Mouse (Mus musculus) G1E (cell line): Measurements from ENCODE around the gene Serpina3b. TPM values are rescaled to one million over a fixed set of nuclear protein-coding genes. Genes with fewer than 3 reads are reported as not detected.

Experiments
- ATAC-seq: 2 replicates; pipeline ENCODE4 v1.8.0; 2016; ENCODE audit warnings: mild to moderate bottlenecking; ENCODE audit not compliant: insufficient number of reproducible peaks, poor library complexity, low FRiP score, severe bottlenecking; ENCODE audit errors: extremely low read depth
- DNase-seq: peaks from one replicate; pipeline ENCODE4 v3.0.0; 2012; ENCODE audit warnings: low spot score
- H3K27me3 ChIP-seq: 2 replicates; pipeline ENCODE4 v1.6.1; 2012; ENCODE audit warnings: mild to moderate bottlenecking, low read length, inconsistent platforms; ENCODE audit not compliant: insufficient read depth
- H3K36me3 ChIP-seq: replicated peaks from 2 replicates; pipeline ENCODE3; 2012; ENCODE audit warnings: mild to moderate bottlenecking, inconsistent platforms
- H3K4me1 ChIP-seq: 2 replicates; pipeline ENCODE4 v1.6.1; 2012; ENCODE audit warnings: low read depth, low read length, inconsistent platforms, mixed read lengths; ENCODE audit not compliant: insufficient read depth
- H3K4me3 ChIP-seq: 2 replicates; pipeline ENCODE4 v1.5.1; 2012; ENCODE audit warnings: low read depth, mild to moderate bottlenecking, inconsistent platforms, low read length, moderate library complexity, mixed read lengths
- H3K9me3 ChIP-seq: replicated peaks from 2 replicates; pipeline ENCODE4 v1.6.1; 2012; ENCODE audit warnings: inconsistent platforms
- CTCF ChIP-seq: IDR thresholded peaks from 2 replicates; pipeline ENCODE4 v1.5.1; 2012; ENCODE audit warnings: low read depth, low read length, inconsistent platforms, mixed read lengths
- GATA1 ChIP-seq: IDR thresholded peaks from 2 replicates; pipeline ENCODE4 v1.6.1; 2012; ENCODE audit warnings: borderline replicate concordance, low read length, inconsistent platforms, mixed read lengths
- GATA2 ChIP-seq: IDR thresholded peaks from 2 replicates; pipeline ENCODE4 v1.6.1; 2012; ENCODE audit warnings: low read depth, low read length, inconsistent platforms, borderline replicate concordance
- POLR2AphosphoS5 ChIP-seq: IDR thresholded peaks from 2 replicates; pipeline ENCODE4 v1.6.1; 2012; ENCODE audit warnings: low read depth, low read length, inconsistent platforms; ENCODE audit not compliant: insufficient replicate concordance
- TAL1 ChIP-seq: conservative IDR thresholded peaks from 2 replicates; pipeline ENCODE4 v1.6.1; 2012; ENCODE audit warnings: low read depth, low read length, inconsistent platforms, mixed read lengths
- polyA plus RNA-seq: library from polyadenylated mRNA; stranded (reverse); fragments of >175 nt; gene quantifications from 2 replicates; pipeline ENCODE4 v1.2.3, GENCODE M21; 2012
- total RNA-seq, 2 experiments: library from RNA; stranded (forward) in 1 of 2; stranded (reverse) in 1 of 2; fragments of 200-1000 nt in 1 of 2; fragments of >200 nt in 1 of 2; fragmentation: Nextera tagmentation in 1 of 2; gene quantifications; 2 replicates each; pipeline ENCODE4 v1.2.3; 2014 to 2017

Serpina3b gene
- total RNA-seq (2014; fragmentation: Nextera tagmentation) (not detected in 2 replicates), total RNA-seq (2017) (0.22 TPM in 1 of 2 replicates, not detected in the other), polyA plus RNA-seq (not detected in 2 replicates)

DNA sequence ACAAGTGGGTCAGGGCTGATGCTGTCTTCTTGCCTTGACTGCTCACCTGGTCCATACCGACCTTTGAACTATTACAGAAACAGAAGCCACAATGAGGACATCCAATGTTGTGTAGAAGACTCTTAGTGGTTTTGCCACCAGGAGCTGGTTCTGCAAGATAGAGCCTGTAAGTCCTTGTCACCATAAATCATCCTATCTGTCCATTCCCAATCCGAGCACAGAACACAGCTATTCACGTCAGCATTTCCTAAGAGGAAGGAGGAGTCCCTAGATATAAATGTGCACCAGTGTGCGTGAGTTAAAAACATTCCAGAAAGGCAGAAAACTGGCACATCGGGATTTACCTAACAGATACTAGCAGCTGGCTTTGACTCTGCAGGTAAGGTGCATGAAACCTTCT is at the start of gene Serpina3b:
Gene Serpina3b, plus strand, starts transcription at position 301 of the 400 bp plus-strand sequence.
- DNase-seq (no peak), ATAC-seq (no peak)
- TF ChIP-seq CTCF (no peak), POLR2AphosphoS5 (no peak), GATA1 (no peak), GATA2 (no peak), TAL1 (no peak)
- Histone ChIP-seq H3K4me1 (no peaks in the 10 kb centered on the region), H3K36me3 (no peaks in the 10 kb centered on the region), H3K27me3 (no peaks in the 10 kb centered on the region), H3K4me3 (no peak within 1 kb of the TSS), H3K9me3 (peaks cover 64% of the 10 kb centered on the region)

DNA sequence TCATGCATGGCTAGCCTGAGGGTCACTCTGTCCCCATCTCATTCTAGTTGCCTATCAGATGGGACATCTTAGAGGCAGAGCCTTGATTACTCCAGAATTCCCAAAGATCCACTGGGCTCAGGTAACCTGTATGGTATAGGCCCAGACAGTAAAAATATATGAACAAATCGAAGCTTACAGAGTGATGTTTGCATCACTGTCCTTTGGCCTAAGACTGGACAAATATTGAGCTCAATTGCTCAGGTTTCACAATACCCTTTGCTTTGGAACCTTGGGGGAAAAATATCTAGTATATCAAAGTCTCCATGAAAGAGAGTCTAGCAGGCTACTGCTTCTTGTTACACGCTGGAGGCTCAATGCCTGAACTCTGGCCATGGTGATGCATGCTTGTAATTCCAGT is 37.7 kb upstream of the Serpina3b start:
- Histone ChIP-seq H3K9me3 (peaks cover 69% of the 10 kb centered on the region), H3K36me3 (no peaks in the 10 kb centered on the region), H3K4me1 (no peaks in the 10 kb centered on the region), H3K4me3 (no peak overlapping the region), H3K27me3 (no peaks in the 10 kb centered on the region)
- ATAC-seq: no peak
- DNase-seq: no peak
- TF ChIP-seq POLR2AphosphoS5: no peak
- no peak for TF ChIP-seq GATA1
- no peak for TF ChIP-seq TAL1
- no peak for TF ChIP-seq CTCF
- TF ChIP-seq GATA2: no peak

DNA sequence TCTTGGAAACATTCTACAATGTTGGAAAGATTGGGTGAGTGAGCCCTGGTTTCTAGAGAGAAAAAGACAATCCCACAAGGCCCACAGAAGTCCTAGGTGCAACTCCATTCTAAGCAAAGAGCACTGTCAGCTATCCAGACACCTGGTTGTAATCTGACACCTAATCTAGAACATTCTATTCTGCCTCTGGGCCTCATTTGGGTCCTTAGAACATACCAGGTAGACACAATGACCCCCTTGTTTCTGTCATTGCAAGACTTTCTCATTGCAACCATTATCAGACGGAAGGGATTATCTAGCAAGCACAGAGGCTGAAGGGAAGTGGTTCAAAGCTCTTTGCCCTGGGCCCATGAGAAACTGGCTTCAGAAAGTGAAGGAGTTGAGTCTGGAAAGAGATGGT is 36.5 kb upstream of the Serpina3b start:
- ATAC-seq: no peak

DNA sequence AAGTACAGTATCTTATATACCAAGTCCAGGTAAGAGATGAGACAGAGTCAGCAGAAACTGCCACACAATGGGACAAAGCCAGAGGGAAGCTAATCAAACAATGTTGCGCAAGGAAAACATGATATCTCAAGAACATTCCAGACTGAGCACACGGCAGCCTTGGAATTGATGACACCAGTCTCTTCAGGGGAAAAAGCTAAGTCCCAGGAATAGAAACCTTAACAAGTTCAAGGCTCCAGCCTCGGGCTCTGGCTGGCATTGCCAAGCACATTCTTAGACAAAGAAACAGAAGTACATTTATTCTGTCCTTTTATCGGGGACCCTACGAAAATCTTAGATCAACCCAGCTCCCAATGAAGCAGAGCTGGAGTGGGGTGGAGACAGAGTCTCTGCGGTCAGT is 27.0 kb upstream of the Serpina3b start, which contains the start of gene Serpina5:
Gene Serpina5, plus strand, starts transcription at position 346 of the 400 bp plus-strand sequence.
- TF ChIP-seq CTCF: no peak
- no peak for TF ChIP-seq TAL1
- TF ChIP-seq GATA1: no peak
- TF ChIP-seq GATA2: no peak
- no peak for TF ChIP-seq POLR2AphosphoS5
- no peak within 1 kb of the TSS for H3K4me3 ChIP-seq
- no peaks in the 10 kb centered on the region for H3K27me3 ChIP-seq
- H3K9me3 ChIP-seq: peaks cover 60% of the 10 kb centered on the region
- no peaks in the 10 kb centered on the region for H3K36me3 ChIP-seq
- ATAC-seq: no peak
- no peaks in the 10 kb centered on the region for H3K4me1 ChIP-seq
- no peak for DNase-seq

More for the DNA sequence above, 36.5 kb upstream of the Serpina3b start:
- peaks cover 63% of the 10 kb centered on the region for H3K9me3 ChIP-seq
- TF ChIP-seq CTCF (no peak), POLR2AphosphoS5 (no peak), GATA1 (no peak), TAL1 (no peak), GATA2 (no peak)
- no peaks in the 10 kb centered on the region for H3K36me3 ChIP-seq
- no peak for DNase-seq
- no peaks in the 10 kb centered on the region for H3K27me3 ChIP-seq
- H3K4me3 ChIP-seq: no peak overlapping the region
- no peaks in the 10 kb centered on the region for H3K4me1 ChIP-seq

DNA sequence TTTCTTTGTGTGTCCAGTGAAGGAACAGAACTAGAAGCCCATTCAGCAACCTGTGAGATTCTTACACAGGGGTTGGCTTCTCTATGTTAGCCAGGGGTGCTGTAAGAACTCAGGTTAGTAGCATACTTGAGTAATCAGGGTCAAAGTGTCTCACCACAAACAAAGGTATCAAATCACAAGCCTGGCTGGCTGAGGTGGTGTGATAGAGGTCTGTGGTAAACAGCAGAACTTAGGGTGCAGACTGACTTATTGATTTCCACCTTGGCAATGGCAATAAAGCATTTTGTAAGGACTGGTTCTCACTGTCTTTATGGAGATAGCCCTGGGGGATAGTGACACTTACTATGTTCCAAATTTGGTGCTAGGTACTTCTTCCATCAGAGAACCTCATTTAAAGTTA is 21.9 kb upstream of the Serpina3b start:
- no peaks in the 10 kb centered on the region for H3K4me1 ChIP-seq
- no peaks in the 10 kb centered on the region for H3K27me3 ChIP-seq
- DNase-seq: no peak
- peaks cover 68% of the 10 kb centered on the region for H3K9me3 ChIP-seq
- TF ChIP-seq POLR2AphosphoS5 (no peak), CTCF (no peak), GATA2 (no peak), TAL1 (no peak), GATA1 (no peak)
- no peaks in the 10 kb centered on the region for H3K36me3 ChIP-seq
- ATAC-seq: no peak
- no peak overlapping the region for H3K4me3 ChIP-seq

DNA sequence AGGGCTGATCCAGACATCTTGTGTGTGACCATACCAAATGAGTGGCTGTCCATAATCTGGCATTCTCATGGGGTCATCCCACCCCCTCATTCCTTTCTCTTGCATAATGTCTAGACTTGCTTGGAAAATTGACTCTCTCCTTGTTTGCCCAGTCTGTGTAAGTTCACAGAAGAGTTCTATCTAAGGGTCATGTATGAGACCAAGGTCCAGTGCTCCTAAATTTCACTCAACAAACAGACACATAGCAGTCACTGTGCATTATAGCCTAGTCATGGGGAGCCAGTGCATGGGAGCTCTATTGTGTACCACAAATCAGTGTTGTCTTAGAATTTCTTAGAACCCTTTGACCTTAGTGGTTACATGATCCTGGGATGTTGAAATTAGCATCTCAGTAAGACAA is 20.9 kb upstream of the Serpina3b start:
- DNase-seq: no peak
- ATAC-seq: no peak
- Histone ChIP-seq H3K4me1 (no peaks in the 10 kb centered on the region), H3K4me3 (no peak overlapping the region), H3K9me3 (peaks cover 65% of the 10 kb centered on the region), H3K36me3 (no peaks in the 10 kb centered on the region), H3K27me3 (no peaks in the 10 kb centered on the region)
- TF ChIP-seq GATA2 (no peak), CTCF (no peak), TAL1 (no peak), GATA1 (no peak), POLR2AphosphoS5 (no peak)
